Mouse (Mus musculus) megakaryocyte progenitor cell, adult 5-6 weeks (primary cell): ENCODE results near the gene Ndufb6. TPM values are rescaled to one million over a fixed set of nuclear protein-coding genes. Genes with fewer than 3 reads are reported as not detected.
A peak's percentile ranks its signal among the peaks of the same experiment; 100 is the strongest.
"Not testable (repeated sequence)": the region's sequence is repeated elsewhere in the genome, so short reads cannot be mapped to it uniquely, and the experiment has no call there.

ENCODE experiments used
- ATAC-seq: replicated peaks from 2 replicates; pipeline ENCODE4 v1.8.0; 2016; ENCODE audit warnings: mild to moderate bottlenecking, moderate TSS enrichment, inconsistent platforms; ENCODE audit not compliant: poor library complexity
- total RNA-seq, 2 experiments: library from RNA; stranded (forward) in 1 of 2; stranded (reverse) in 1 of 2; fragments of 157-497, 149-512 nt in 1 of 2; fragments of 200-1000 nt in 1 of 2; gene quantifications; 2 replicates each; pipeline versions ENCODE4 v1.2.3 to v1.2.4; 2015 to 2017

The Ndufb6 gene
- total RNA-seq (2015) (151 and 167 TPM in 2 replicates), total RNA-seq (2017) (52.2 and 66.9 TPM in 2 replicates)

- peak; percentile 99 for ATAC-seq
Observed at GRCm38 (mm10) chr4:40279276-40279900, at the start of gene Ndufb6. Gene Ndufb6 (minus strand): TSS chr4:40279421.

GRCm38 (mm10) chr4:40327161-40327560 lies 47.9 kb upstream of the Ndufb6 start:
- peak; percentile 13; the same call in 1 of the 2 replicates for ATAC-seq

GRCm38 (mm10) chr4:40324620-40325019 lies 45.4 kb upstream of the Ndufb6 start:
- ATAC-seq = peak; percentile 40

GRCm38 (mm10) chr4:40317404-40317803 lies 38.2 kb upstream of the Ndufb6 start:
- no peak for ATAC-seq

- peak; percentile 74 for ATAC-seq
Observed at GRCm38 (mm10) chr4:40313026-40313425, 33.8 kb upstream of the Ndufb6 start.

- ATAC-seq = peak; percentile 58
Observed at GRCm38 (mm10) chr4:40312213-40312612, 33.0 kb upstream of the Ndufb6 start.

- 0 out of 2 replicates have a peak, but pooled peaks have one; percentile 20 for ATAC-seq
Observed at GRCm38 (mm10) chr4:40310796-40311383, 31.7 kb upstream of the Ndufb6 start.

GRCm38 (mm10) chr4:40309682-40310081 lies 30.5 kb upstream of the Ndufb6 start:
- ATAC-seq = 0 out of 2 replicates have a peak, but pooled peaks have one; percentile 13

GRCm38 (mm10) chr4:40302445-40303125 lies 23.4 kb upstream of the Ndufb6 start:
- ATAC-seq = no peak

- peak; percentile 80 for ATAC-seq
Observed at GRCm38 (mm10) chr4:40301076-40301789, 22.0 kb upstream of the Ndufb6 start.

GRCm38 (mm10) chr4:40299169-40299568 lies 19.9 kb upstream of the Ndufb6 start:
- ATAC-seq = peak; percentile 59

- ATAC-seq = not testable (repeated sequence)
Observed at GRCm38 (mm10) chr4:40291511-40291910, 12.3 kb upstream of the Ndufb6 start.

- no peak for ATAC-seq
Observed at GRCm38 (mm10) chr4:40289046-40289445, 9.8 kb upstream of the Ndufb6 start.

GRCm38 (mm10) chr4:40287415-40287814 lies 8.2 kb upstream of the Ndufb6 start:
- peak; percentile 97 for ATAC-seq

GRCm38 (mm10) chr4:40285582-40285981 lies 6.4 kb upstream of the Ndufb6 start:
- ATAC-seq = peak; percentile 89

- no peak for ATAC-seq
Observed at GRCm38 (mm10) chr4:40278880-40279275, 343 bp downstream of the Ndufb6 start.

GRCm38 (mm10) chr4:40269430-40270032 lies 9.7 kb downstream of the Ndufb6 start, which contains the start of the genes Smim27 and Topors:
Gene Smim27 (plus strand): TSS chr4:40269579.
Gene Topors (minus strand): TSS chr4:40269850.
- peak; percentile 81 for ATAC-seq

GRCm38 (mm10) chr4:40268835-40269234 lies 10.4 kb downstream of the Ndufb6 start:
- peak; percentile 10 for ATAC-seq

- peak; percentile 60 for ATAC-seq
Observed at GRCm38 (mm10) chr4:40268204-40268813, 10.9 kb downstream of the Ndufb6 start.

- no peak for ATAC-seq
Observed at GRCm38 (mm10) chr4:40267681-40268080, 11.5 kb downstream of the Ndufb6 start.
